Mouse (Mus musculus): ENCODE results near the gene Zfp213. TPM values are rescaled to one million over a fixed set of nuclear protein-coding genes. Genes with fewer than 3 reads are reported as not detected.

Gene Zfp213
- polyA plus RNA-seq, 1 experiment from 2014 or later = 14.8 TPM

- H3K9me3 ChIP-seq (ENCODE audit: control insufficient read depth, low read length) = no peaks in the 10 kb centered on the region
- H3K9ac ChIP-seq (ENCODE audit: low read depth, low read length) = peak overlapping the region; percentile 79
- peak overlapping the region; percentile 95 for H3K4me2 ChIP-seq
- DNase-seq (ENCODE audit: low spot score) (no peak), ATAC-seq (replicated peaks; ENCODE audit: low FRiP score) (peak; percentile 85)
- peak overlapping the region; percentile 81 for H3K27ac ChIP-seq (ENCODE audit: low read depth, low read length)
- no peaks in the 10 kb centered on the region for H3K27me3 ChIP-seq (replicated peaks; ENCODE audit: control insufficient read depth, insufficient read depth, low read length)
- peaks cover 9% of the 10 kb centered on the region for H3K36me3 ChIP-seq (ENCODE audit: control insufficient read depth, insufficient read depth, low read length)
- peak overlapping the region; percentile 67 for H3K4me3 ChIP-seq (ENCODE audit: low read depth, low read length)
- H3K4me1 ChIP-seq (replicated peaks; ENCODE audit: control insufficient read depth, insufficient read depth, low read length) = peaks cover 7% of the 10 kb centered on the region
- 0% methylated on average over 8 of the region's 8 CpGs for WGBS
Measured at GRCm38 (mm10) chr17:23564368-23564715, 304 bp upstream of the Zfp213 start.

- WGBS = 58% methylated on average over 11 of the region's 11 CpGs
- DNase-seq (ENCODE audit: low spot score) = no peak
- H3K9ac ChIP-seq (ENCODE audit: low read depth, low read length) = no peak overlapping the region
- no peak overlapping the region for H3K4me3 ChIP-seq (ENCODE audit: low read depth, low read length)
- ATAC-seq (replicated peaks; ENCODE audit: low FRiP score) = no peak
- H3K9me3 ChIP-seq (ENCODE audit: control insufficient read depth, low read length) = no peaks in the 10 kb centered on the region
- no peak overlapping the region for H3K4me2 ChIP-seq
- no peak overlapping the region for H3K27ac ChIP-seq (ENCODE audit: low read depth, low read length)
- H3K36me3 ChIP-seq (ENCODE audit: control insufficient read depth, insufficient read depth, low read length) = peaks cover 15% of the 10 kb centered on the region
- no peaks in the 10 kb centered on the region for H3K27me3 ChIP-seq (replicated peaks; ENCODE audit: control insufficient read depth, insufficient read depth, low read length)
- peaks cover 2% of the 10 kb centered on the region for H3K4me1 ChIP-seq (replicated peaks; ENCODE audit: control insufficient read depth, insufficient read depth, low read length)
Measured at GRCm38 (mm10) chr17:23559767-23560166, 4.3 kb downstream of the Zfp213 start.

- ATAC-seq (replicated peaks; ENCODE audit: low FRiP score) (no peak), DNase-seq (ENCODE audit: low spot score) (no peak)
- Histone ChIP-seq H3K9ac (ENCODE audit: low read depth, low read length) (no peak overlapping the region), H3K9me3 (ENCODE audit: control insufficient read depth, low read length) (no peaks in the 10 kb centered on the region), H3K36me3 (ENCODE audit: control insufficient read depth, insufficient read depth, low read length) (peaks cover 6% of the 10 kb centered on the region; the same call in 1 of the 2 replicates), H3K4me2 (no peak overlapping the region), H3K27me3 (replicated peaks; ENCODE audit: control insufficient read depth, insufficient read depth, low read length) (no peaks in the 10 kb centered on the region), H3K27ac (ENCODE audit: low read depth, low read length) (no peak overlapping the region), H3K4me3 (ENCODE audit: low read depth, low read length) (no peak overlapping the region), H3K4me1 (replicated peaks; ENCODE audit: control insufficient read depth, insufficient read depth, low read length) (peaks cover 8% of the 10 kb centered on the region; the same call in 1 of the 2 replicates)
- 82% methylated on average over 7 of the region's 7 CpGs for WGBS
Measured at GRCm38 (mm10) chr17:23555243-23555916, 8.7 kb downstream of the Zfp213 start.

GRCm38 (mm10) chr17:23554321-23554720 lies 9.7 kb downstream of the Zfp213 start:
- Histone ChIP-seq H3K27me3 (replicated peaks; ENCODE audit: control insufficient read depth, insufficient read depth, low read length) (no peaks in the 10 kb centered on the region), H3K4me1 (replicated peaks; ENCODE audit: control insufficient read depth, insufficient read depth, low read length) (peaks cover 8% of the 10 kb centered on the region; the same call in 1 of the 2 replicates), H3K27ac (ENCODE audit: low read depth, low read length) (no peak overlapping the region), H3K9ac (ENCODE audit: low read depth, low read length) (no peak overlapping the region), H3K9me3 (ENCODE audit: control insufficient read depth, low read length) (no peaks in the 10 kb centered on the region), H3K36me3 (ENCODE audit: control insufficient read depth, insufficient read depth, low read length) (peaks cover 6% of the 10 kb centered on the region; the same call in 1 of the 2 replicates), H3K4me3 (ENCODE audit: low read depth, low read length) (no peak overlapping the region), H3K4me2 (no peak overlapping the region)
- DNase-seq (ENCODE audit: low spot score) (no peak), ATAC-seq (replicated peaks; ENCODE audit: low FRiP score) (no peak)

GRCm38 (mm10) chr17:23553634-23554120 lies 10.4 kb downstream of the Zfp213 start:
- no peak overlapping the region for H3K9ac ChIP-seq (ENCODE audit: low read depth, low read length)
- H3K27ac ChIP-seq (ENCODE audit: low read depth, low read length) = no peak overlapping the region
- H3K36me3 ChIP-seq (ENCODE audit: control insufficient read depth, insufficient read depth, low read length) = peaks cover 6% of the 10 kb centered on the region; the same call in 1 of the 2 replicates
- no peak overlapping the region for H3K4me2 ChIP-seq
- H3K4me1 ChIP-seq (replicated peaks; ENCODE audit: control insufficient read depth, insufficient read depth, low read length) = peaks cover 8% of the 10 kb centered on the region; the same call in 1 of the 2 replicates
- H3K27me3 ChIP-seq (replicated peaks; ENCODE audit: control insufficient read depth, insufficient read depth, low read length) = no peaks in the 10 kb centered on the region
- 70% methylated on average over 1 of the region's 1 CpGs for WGBS
- H3K9me3 ChIP-seq (ENCODE audit: control insufficient read depth, low read length) = no peaks in the 10 kb centered on the region
- no peak for ATAC-seq (replicated peaks; ENCODE audit: low FRiP score)
- DNase-seq (ENCODE audit: low spot score) = no peak
- no peak overlapping the region for H3K4me3 ChIP-seq (ENCODE audit: low read depth, low read length)

GRCm38 (mm10) chr17:23552896-23553633 lies 11.0 kb downstream of the Zfp213 start:
- Histone ChIP-seq H3K4me3 (ENCODE audit: low read depth, low read length) (no peak overlapping the region), H3K9me3 (ENCODE audit: control insufficient read depth, low read length) (no peaks in the 10 kb centered on the region), H3K27ac (ENCODE audit: low read depth, low read length) (no peak overlapping the region), H3K4me1 (replicated peaks; ENCODE audit: control insufficient read depth, insufficient read depth, low read length) (peaks cover 8% of the 10 kb centered on the region; the same call in 1 of the 2 replicates), H3K4me2 (no peak overlapping the region), H3K9ac (ENCODE audit: low read depth, low read length) (no peak overlapping the region), H3K36me3 (ENCODE audit: control insufficient read depth, insufficient read depth, low read length) (peaks cover 4% of the 10 kb centered on the region; the same call in 1 of the 2 replicates), H3K27me3 (replicated peaks; ENCODE audit: control insufficient read depth, insufficient read depth, low read length) (no peaks in the 10 kb centered on the region)
- ATAC-seq (replicated peaks; ENCODE audit: low FRiP score) (no peak), DNase-seq (ENCODE audit: low spot score) (no peak)
- 83% methylated on average over 8 of the region's 8 CpGs for WGBS

GRCm38 (mm10) chr17:23551963-23552362 lies 12.1 kb downstream of the Zfp213 start:
- no peaks in the 10 kb centered on the region for H3K36me3 ChIP-seq (ENCODE audit: control insufficient read depth, insufficient read depth, low read length)
- H3K9ac ChIP-seq (ENCODE audit: low read depth, low read length) = no peak overlapping the region
- no peaks in the 10 kb centered on the region for H3K27me3 ChIP-seq (replicated peaks; ENCODE audit: control insufficient read depth, insufficient read depth, low read length)
- peaks cover 8% of the 10 kb centered on the region; the same call in 1 of the 2 replicates for H3K4me1 ChIP-seq (replicated peaks; ENCODE audit: control insufficient read depth, insufficient read depth, low read length)
- H3K4me2 ChIP-seq = no peak overlapping the region; the same call in 1 of the 2 replicates
- no peak for ATAC-seq (replicated peaks; ENCODE audit: low FRiP score)
- WGBS = 54% methylated on average over 5 of the region's 5 CpGs
- H3K9me3 ChIP-seq (ENCODE audit: control insufficient read depth, low read length) = no peaks in the 10 kb centered on the region
- no peak overlapping the region for H3K4me3 ChIP-seq (ENCODE audit: low read depth, low read length)
- DNase-seq (ENCODE audit: low spot score) = no peak
- H3K27ac ChIP-seq (ENCODE audit: low read depth, low read length) = no peak overlapping the region

- Histone ChIP-seq H3K9ac (ENCODE audit: low read depth, low read length) (no peak overlapping the region), H3K4me2 (peak overlapping the region; percentile 96), H3K4me3 (ENCODE audit: low read depth, low read length) (peak overlapping the region; percentile 64), H3K36me3 (ENCODE audit: control insufficient read depth, insufficient read depth, low read length) (no peaks in the 10 kb centered on the region), H3K4me1 (replicated peaks; ENCODE audit: control insufficient read depth, insufficient read depth, low read length) (peaks cover 8% of the 10 kb centered on the region; the same call in 1 of the 2 replicates), H3K9me3 (ENCODE audit: control insufficient read depth, low read length) (no peaks in the 10 kb centered on the region), H3K27ac (ENCODE audit: low read depth, low read length) (no peak overlapping the region), H3K27me3 (replicated peaks; ENCODE audit: control insufficient read depth, insufficient read depth, low read length) (no peaks in the 10 kb centered on the region)
- no peak for ATAC-seq (replicated peaks; ENCODE audit: low FRiP score)
- DNase-seq (ENCODE audit: low spot score) = no peak
Measured at GRCm38 (mm10) chr17:23551416-23551815, 12.6 kb downstream of the Zfp213 start.
